Mouse (Mus musculus): ENCODE data around the gene Alas2. TPM values are rescaled to one million over a fixed set of nuclear protein-coding genes. Genes with fewer than 3 reads are reported as not detected.

The Alas2 gene
- polyA plus RNA-seq (2014; fragmentation: Illumina TruSeq; extraction: RNeasy Lipid Tissue Mini Kit (QIAGEN cat#74804); ENCODE audit: low read depth, low replicate concordance) = 4.2 TPM

GRCm38 (mm10) chrX:150547239-150547638 is at the start of gene Alas2:
Alas2 (plus strand) TSS chrX:150547375.

GRCm38 (mm10) chrX:150588023-150588764 is 41.0 kb downstream of the Alas2 start, which contains the start of gene Pfkfb1:
Pfkfb1 (plus strand) TSS chrX:150588229.

DNA sequence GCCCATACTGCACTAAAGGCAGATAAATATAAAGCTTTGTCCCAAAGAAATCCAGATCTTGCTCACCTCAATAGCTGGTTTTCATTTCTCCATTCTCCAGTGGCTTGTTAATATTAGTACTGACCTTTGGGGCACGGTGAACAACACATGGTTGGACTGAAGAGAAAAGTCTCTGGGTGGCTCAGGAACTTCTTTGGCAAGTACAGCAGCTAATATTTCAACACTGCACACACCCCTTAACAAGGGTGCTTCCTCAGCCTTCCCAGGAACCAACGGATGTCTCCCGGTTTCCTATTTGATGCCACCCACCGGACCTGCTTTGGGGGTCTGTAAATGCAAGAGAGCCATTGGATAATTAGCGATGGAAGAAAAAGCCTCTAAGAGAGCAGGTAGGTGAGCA is 42.5 kb downstream of the Alas2 start, which contains the start of gene Apex2:
Apex2 (minus strand) TSS at position 173 of the 400 bp plus-strand sequence.

Other genes with a start within 250 kb of the Alas2 start
- gene Tmem29, start 88.2 kb upstream of the Alas2 start, polyA plus RNA-seq (2014; fragmentation: Illumina TruSeq; extraction: RNeasy Lipid Tissue Mini Kit (QIAGEN cat#74804); ENCODE audit: low read depth, low replicate concordance) = 42.1 TPM
- 4.1 TPM for gene Pfkfb1, start 40.9 kb downstream of the Alas2 start, polyA plus RNA-seq (2014; fragmentation: Illumina TruSeq; extraction: RNeasy Lipid Tissue Mini Kit (QIAGEN cat#74804); ENCODE audit: low read depth, low replicate concordance)
- gene Apex2, start 42.5 kb downstream of the Alas2 start, polyA plus RNA-seq (2014; fragmentation: Illumina TruSeq; extraction: RNeasy Lipid Tissue Mini Kit (QIAGEN cat#74804); ENCODE audit: low read depth, low replicate concordance) = 4.3 TPM
- 3.6 TPM for gene Tro, start 110.2 kb downstream of the Alas2 start, polyA plus RNA-seq (2014; fragmentation: Illumina TruSeq; extraction: RNeasy Lipid Tissue Mini Kit (QIAGEN cat#74804); ENCODE audit: low read depth, low replicate concordance)